Mouse (Mus musculus) hindbrain, embryonic 16.5 days (tissue): Measurements from ENCODE around the gene Arhgef11. TPM values are rescaled to one million over a fixed set of nuclear protein-coding genes. Genes with fewer than 3 reads are reported as not detected.

Experiments used
- ATAC-seq: fragments of 200-750 bp; cut with Nextera tagmentation; 2 replicates; pipeline ENCODE4 v1.8.0; 2017; ENCODE audit warnings: moderate TSS enrichment, moderate library complexity
- H3K27ac ChIP-seq: fragments of 300-500 bp; sonication (generic); 2 replicates; pipeline ENCODE4 v1.5.1; 2014; ENCODE audit warnings: low read depth, mild to moderate bottlenecking, control low read depth, low read length, moderate library complexity
- H3K27me3 ChIP-seq: fragments of 300-500 bp; sonication (generic); replicated peaks from 2 replicates; pipeline ENCODE4 v1.6.1; 2014; ENCODE audit warnings: low read length; ENCODE audit not compliant: control insufficient read depth, insufficient read depth
- H3K36me3 ChIP-seq: fragments of 300-500 bp; sonication (generic); 2 replicates; pipeline ENCODE4 v1.6.1; 2014; ENCODE audit warnings: mild to moderate bottlenecking, low read length, moderate library complexity, mixed read lengths; ENCODE audit not compliant: control insufficient read depth, insufficient read depth
- H3K4me1 ChIP-seq: fragments of 300-500 bp; sonication (generic); 2 replicates; pipeline ENCODE4 v1.6.1; 2014; ENCODE audit warnings: low read depth, low read length; ENCODE audit not compliant: control insufficient read depth, insufficient read depth
- H3K4me2 ChIP-seq: fragments of 300-500 bp; sonication (generic); 2 replicates; pipeline ENCODE4 v1.6.1; 2014; ENCODE audit warnings: mild to moderate bottlenecking, low read length, control low read depth, moderate library complexity
- H3K4me3 ChIP-seq: fragments of 300-500 bp; sonication (generic); 2 replicates; pipeline ENCODE4 v1.5.1; 2014; ENCODE audit warnings: mild to moderate bottlenecking, low read length, control low read depth, moderate library complexity
- H3K9ac ChIP-seq: fragments of 300-500 bp; sonication (generic); 2 replicates; pipeline ENCODE4 v1.6.1; 2014; ENCODE audit warnings: low read depth, mild to moderate bottlenecking, control low read depth, low read length, moderate library complexity
- H3K9me3 ChIP-seq: fragments of 300-500 bp; sonication (generic); 2 replicates; pipeline ENCODE4 v1.6.1; 2014; ENCODE audit warnings: mild to moderate bottlenecking, low read length, moderate library complexity; ENCODE audit not compliant: control insufficient read depth
- WGBS: fragments of 180-500 bp; shearing (Covaris S2); extraction: QIAGEN DNeasy Blood & Tissue Kit; methylation state at CpG from one replicate; pipeline ENCODE4 v1.1.7; 2014; 5-methylcytosine and 5-hydroxymethylcytosine counted together
- polyA plus RNA-seq: library from polyadenylated mRNA; unstranded; fragments of >200 nt; fragmentation: Nextera tagmentation; extraction: Ambion mirVana; gene quantifications from 2 replicates; pipeline ENCODE4 v1.2.1, GENCODE M21; 2015

The Arhgef11 gene
- polyA plus RNA-seq, 1 experiment from 2014 or later = 20.9 TPM

DNA sequence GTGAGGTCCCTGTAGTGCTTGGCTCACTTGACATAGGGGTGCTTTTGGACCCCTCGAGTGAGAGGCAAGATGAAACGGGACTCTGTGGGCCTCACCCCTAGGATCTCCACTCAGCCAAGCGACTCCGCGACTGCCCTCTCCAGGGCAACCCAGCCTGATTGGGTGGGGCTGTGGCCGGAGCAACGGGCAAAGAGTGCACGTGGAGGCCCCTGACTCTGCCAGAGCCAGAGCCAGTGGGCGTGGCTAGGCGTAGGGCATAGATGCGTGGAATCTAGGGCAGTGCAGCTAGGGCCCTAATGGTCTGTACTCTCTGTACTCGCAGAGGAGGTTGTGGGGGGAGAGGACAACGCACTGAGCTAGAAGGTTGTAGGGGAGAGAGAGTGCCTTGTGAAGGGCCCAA is 131.1 kb downstream of the Arhgef11 start, which contains the start of gene Lrrc71:
Gene Lrrc71 (minus strand): TSS at position 195 of the 400 bp plus-strand sequence.
- H3K9me3 ChIP-seq = no peaks in the 10 kb centered on the region
- H3K4me3 ChIP-seq = no peak within 1 kb of the TSS
- no peak within 1 kb of the TSS for H3K9ac ChIP-seq
- no peaks in the 10 kb centered on the region for H3K36me3 ChIP-seq
- H3K27ac ChIP-seq = no peak within 1 kb of the TSS
- no peak within 1 kb of the TSS for H3K4me2 ChIP-seq
- no peaks in the 10 kb centered on the region for H3K27me3 ChIP-seq
- 49% methylated on average over 13 of the region's 13 CpGs for WGBS
- no peak for ATAC-seq
- peaks cover 2% of the 10 kb centered on the region for H3K4me1 ChIP-seq

DNA sequence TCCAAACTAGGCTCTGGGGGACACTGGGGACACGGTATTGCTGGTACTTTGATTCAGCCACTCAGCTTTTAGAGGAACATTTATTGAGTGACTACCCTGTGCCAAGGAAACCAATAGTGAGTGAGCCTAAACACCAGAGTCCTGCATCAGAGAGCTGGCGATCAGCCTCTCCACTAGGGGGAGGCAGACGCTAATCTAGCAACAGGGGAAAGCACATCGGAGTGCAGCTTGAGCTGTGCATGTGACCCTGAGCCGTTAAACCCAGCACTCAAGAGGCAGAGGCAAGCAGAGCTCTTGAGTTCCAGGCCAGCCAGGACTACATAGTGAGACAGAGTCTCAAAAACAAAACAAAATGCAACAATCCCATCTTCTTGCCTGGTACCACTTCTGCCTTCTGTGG is 131.7 kb downstream of the Arhgef11 start:
- H3K4me1 ChIP-seq = peaks cover 2% of the 10 kb centered on the region
- no peak overlapping the region for H3K9ac ChIP-seq
- no peak overlapping the region for H3K27ac ChIP-seq
- H3K9me3 ChIP-seq = no peaks in the 10 kb centered on the region
- no peaks in the 10 kb centered on the region for H3K27me3 ChIP-seq
- no peaks in the 10 kb centered on the region for H3K36me3 ChIP-seq
- 15% methylated on average over 5 of the region's 5 CpGs for WGBS
- ATAC-seq = no peak
- H3K4me3 ChIP-seq = no peak overlapping the region
- no peak overlapping the region for H3K4me2 ChIP-seq

DNA sequence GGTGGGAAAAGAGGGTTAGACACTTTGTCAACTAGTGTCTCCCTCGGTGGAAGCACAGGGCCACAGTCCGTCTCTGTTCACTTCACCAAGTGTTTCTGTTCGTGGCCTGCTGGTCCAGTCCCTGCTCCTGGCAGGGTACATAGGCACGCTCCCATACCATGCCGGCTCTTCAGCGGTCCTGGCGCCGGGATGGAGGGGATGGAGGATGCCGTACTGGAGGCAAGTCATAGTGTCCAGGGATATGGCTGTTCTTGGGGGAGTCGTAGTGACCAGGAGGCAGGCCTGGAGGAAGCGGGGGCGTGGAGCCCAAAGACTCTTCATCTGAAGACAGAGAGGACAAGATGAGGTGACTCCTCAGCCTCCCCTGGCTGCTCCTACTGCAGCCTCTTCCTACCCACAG is 132.6 kb downstream of the Arhgef11 start:
- H3K27me3 ChIP-seq = 0 out of 2 replicates have a peak, but pooled peaks cover under 1% of the 10 kb centered on the region
- peaks cover 2% of the 10 kb centered on the region for H3K4me1 ChIP-seq
- H3K4me2 ChIP-seq = no peak overlapping the region
- 88% methylated on average over 12 of the region's 12 CpGs for WGBS
- no peak overlapping the region for H3K9ac ChIP-seq
- H3K27ac ChIP-seq = no peak overlapping the region
- ATAC-seq = no peak
- no peaks in the 10 kb centered on the region for H3K9me3 ChIP-seq
- H3K4me3 ChIP-seq = no peak overlapping the region
- no peaks in the 10 kb centered on the region for H3K36me3 ChIP-seq

DNA sequence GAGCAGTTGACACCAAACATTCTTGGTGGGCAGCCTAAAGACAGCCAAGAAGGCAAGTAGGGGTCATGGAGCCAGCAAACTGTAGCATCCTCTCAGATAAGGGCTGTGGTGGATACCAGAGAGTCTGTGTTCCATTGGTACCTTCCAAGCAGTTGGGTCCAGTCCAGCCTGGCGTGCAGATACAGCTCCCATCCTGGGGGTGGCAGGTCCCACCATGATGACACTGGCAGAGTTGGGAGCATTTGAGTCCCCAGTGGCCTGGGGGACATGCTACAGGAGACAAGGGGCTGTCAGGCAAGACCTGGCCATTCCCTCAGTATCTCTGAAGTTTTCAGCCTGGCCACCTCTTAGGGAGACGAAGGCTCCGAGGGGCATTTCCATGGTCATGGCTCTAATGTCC is 135.2 kb downstream of the Arhgef11 start:
- WGBS = 82% methylated on average over 3 of the region's 3 CpGs
- ATAC-seq = no peak
- Histone ChIP-seq H3K27me3 (peaks cover 5% of the 10 kb centered on the region; the same call in 1 of the 2 replicates), H3K4me3 (no peak overlapping the region), H3K27ac (no peak overlapping the region), H3K9me3 (no peaks in the 10 kb centered on the region), H3K9ac (no peak overlapping the region), H3K4me1 (peaks cover 3% of the 10 kb centered on the region), H3K36me3 (no peaks in the 10 kb centered on the region), H3K4me2 (no peak overlapping the region)

DNA sequence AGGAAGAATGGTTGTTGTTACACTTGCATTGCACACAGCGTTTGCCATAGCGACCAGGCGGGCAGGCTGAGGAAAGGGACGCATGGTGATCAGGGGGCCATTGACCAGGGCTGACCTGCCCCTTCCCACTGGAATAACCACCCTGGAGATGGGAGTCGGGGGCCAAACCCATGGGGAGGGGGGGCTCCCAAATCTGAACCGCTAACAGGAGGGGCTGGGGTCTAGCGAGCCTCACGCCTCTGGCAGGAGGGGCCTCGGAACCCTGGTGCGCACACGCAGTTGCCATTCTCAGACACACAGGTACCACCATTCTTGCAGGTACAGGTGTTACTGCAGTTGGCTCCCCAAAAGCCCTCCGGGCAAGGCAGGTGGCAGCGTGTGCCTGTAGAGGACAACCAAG is 136.5 kb downstream of the Arhgef11 start:
- H3K27ac ChIP-seq = no peak overlapping the region
- H3K36me3 ChIP-seq = no peaks in the 10 kb centered on the region
- H3K4me2 ChIP-seq = no peak overlapping the region
- no peak for ATAC-seq
- H3K4me1 ChIP-seq = peaks cover 3% of the 10 kb centered on the region
- H3K9ac ChIP-seq = no peak overlapping the region
- H3K4me3 ChIP-seq = no peak overlapping the region
- WGBS = 80% methylated on average over 13 of the region's 13 CpGs
- no peaks in the 10 kb centered on the region for H3K9me3 ChIP-seq
- peaks cover 5% of the 10 kb centered on the region; the same call in 1 of the 2 replicates for H3K27me3 ChIP-seq

DNA sequence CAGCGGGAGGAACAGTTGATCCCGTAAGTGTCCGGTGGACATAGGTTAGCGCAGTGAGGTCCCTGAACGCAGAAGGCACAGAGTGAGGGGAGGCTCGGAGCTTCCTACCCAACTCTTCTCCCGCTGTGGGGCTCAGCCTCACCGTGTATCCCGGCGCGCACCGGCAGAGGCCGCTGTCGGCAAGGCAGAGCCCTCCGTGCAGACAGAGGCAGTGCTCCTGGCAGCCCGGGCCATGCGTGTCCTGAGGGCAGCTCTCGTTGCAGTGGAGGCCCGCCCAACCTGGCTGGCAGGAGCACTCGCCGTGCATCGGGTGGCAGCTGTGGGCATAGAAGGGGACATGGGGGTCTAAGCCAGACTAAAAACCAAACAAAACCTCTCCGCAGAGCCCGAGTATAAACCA is 138.6 kb downstream of the Arhgef11 start:
- H3K9me3 ChIP-seq = no peaks in the 10 kb centered on the region
- H3K4me2 ChIP-seq = peak overlapping the region; percentile 53
- H3K27ac ChIP-seq = no peak overlapping the region
- H3K4me1 ChIP-seq = peaks cover 3% of the 10 kb centered on the region
- peak overlapping the region; percentile 35 for H3K4me3 ChIP-seq
- WGBS = 3% methylated on average over 24 of the region's 24 CpGs
- peaks cover 5% of the 10 kb centered on the region; the same call in 1 of the 2 replicates for H3K27me3 ChIP-seq
- H3K36me3 ChIP-seq = no peaks in the 10 kb centered on the region
- peak overlapping the region; percentile 45 for H3K9ac ChIP-seq
- peak; percentile 89 for ATAC-seq

DNA sequence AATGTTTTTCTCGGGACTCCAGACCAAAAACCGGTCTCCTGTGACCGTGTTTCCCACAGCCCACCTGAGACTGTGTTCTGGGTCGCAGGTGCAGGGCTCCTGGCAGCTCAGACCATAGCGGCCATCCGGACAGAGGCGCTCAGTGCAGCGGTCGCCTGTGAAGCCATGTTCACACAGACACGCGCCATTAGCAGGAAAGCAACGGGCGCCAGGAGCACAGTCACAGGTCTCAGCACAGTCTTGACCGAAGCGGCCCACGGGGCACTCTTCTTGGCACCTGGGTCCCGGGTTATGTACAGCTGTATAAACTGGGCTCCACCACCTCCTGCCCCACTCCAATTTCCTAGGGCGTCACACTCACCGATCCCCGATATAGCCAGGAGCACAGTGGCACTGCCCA is 139.1 kb downstream of the Arhgef11 start:
- Histone ChIP-seq H3K4me3 (peak overlapping the region; percentile 35), H3K27ac (no peak overlapping the region), H3K9me3 (no peaks in the 10 kb centered on the region), H3K9ac (peak overlapping the region; percentile 45), H3K4me2 (peak overlapping the region; percentile 53), H3K4me1 (peaks cover 3% of the 10 kb centered on the region), H3K27me3 (peaks cover 5% of the 10 kb centered on the region; the same call in 1 of the 2 replicates), H3K36me3 (no peaks in the 10 kb centered on the region)
- WGBS = 54% methylated on average over 20 of the region's 20 CpGs
- peak; percentile 37 for ATAC-seq

DNA sequence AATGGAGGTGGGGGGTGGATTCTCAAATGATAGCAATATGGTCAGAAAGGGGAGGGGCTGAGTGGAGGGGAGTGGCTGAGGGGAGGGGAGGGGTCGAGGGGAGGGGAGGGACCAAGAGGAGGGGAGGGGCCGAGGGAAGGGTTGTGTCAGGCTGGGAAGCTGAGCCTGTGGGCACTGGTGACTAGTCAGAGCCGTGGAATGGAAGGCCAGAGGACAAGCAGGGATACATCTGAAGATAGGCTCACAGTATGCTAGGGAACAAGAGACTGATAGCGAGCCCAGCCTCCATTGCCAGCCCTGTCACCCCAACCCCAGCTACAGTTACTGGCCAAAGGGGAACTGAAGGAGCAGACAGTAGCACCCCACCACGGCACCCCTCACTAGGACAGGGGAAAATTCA is 141.3 kb downstream of the Arhgef11 start:
- no peak for ATAC-seq
- no peak overlapping the region for H3K4me2 ChIP-seq
- H3K9me3 ChIP-seq = no peaks in the 10 kb centered on the region
- H3K9ac ChIP-seq = no peak overlapping the region
- no peak overlapping the region for H3K4me3 ChIP-seq
- WGBS = 50% methylated on average over 5 of the region's 5 CpGs
- peaks cover 5% of the 10 kb centered on the region; the same call in 1 of the 2 replicates for H3K27me3 ChIP-seq
- no peak overlapping the region for H3K27ac ChIP-seq
- H3K36me3 ChIP-seq = no peaks in the 10 kb centered on the region
- peaks cover 3% of the 10 kb centered on the region for H3K4me1 ChIP-seq

DNA sequence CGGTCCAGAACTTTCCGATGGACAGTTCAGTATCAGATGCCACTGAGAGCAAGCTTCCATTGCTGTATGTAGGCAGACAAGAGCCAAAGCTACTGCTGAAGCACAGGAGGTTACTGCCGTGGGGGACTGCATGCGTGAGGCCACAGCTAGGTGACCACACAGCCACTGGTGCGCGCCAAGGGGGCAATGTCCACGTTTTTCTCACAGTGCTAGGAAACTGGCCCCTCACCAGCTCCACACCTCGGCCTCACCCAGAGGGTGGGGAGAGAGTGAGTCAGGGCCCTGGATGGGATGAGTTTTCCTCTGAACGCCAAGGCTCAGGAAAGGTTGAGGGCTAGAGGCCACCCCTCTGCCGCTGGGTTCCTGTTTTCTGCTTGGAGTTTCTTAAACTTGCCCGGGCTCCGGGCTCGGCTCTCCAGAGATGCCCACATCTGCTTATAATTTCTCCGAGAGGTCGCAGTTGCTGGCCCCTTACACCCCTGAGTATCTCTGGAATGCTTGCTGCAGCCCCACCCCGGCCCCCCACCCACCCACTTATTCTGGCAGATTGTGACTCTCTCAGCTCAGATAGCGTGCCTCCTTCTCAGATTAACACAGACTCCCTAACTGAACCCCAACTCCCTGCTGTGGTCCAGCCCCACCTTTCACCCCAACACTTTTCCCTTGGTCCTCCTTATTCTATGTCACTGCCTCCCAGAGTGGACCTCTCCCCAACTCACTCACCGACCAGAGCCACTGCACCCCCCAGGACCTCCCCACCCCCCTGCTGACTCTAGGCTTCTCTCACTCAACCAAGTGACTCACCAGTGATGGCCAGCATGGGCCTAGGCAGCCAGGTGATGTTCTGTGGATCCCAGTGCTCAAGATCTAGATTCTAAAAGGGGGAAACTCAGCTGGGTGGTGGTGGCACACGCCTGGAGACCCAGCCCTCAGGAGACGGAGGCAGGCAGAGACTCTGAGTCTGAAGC is 144.3 kb downstream of the Arhgef11 start:
- no peaks in the 10 kb centered on the region for H3K9me3 ChIP-seq
- H3K9ac ChIP-seq = no peak overlapping the region
- 76% methylated on average over 20 of the region's 20 CpGs for WGBS
- H3K4me1 ChIP-seq = peaks cover 6% of the 10 kb centered on the region; the same call in 1 of the 2 replicates
- H3K4me3 ChIP-seq = no peak overlapping the region
- peaks cover 5% of the 10 kb centered on the region for H3K27me3 ChIP-seq
- no peak for ATAC-seq
- H3K4me2 ChIP-seq = no peak overlapping the region
- H3K36me3 ChIP-seq = no peaks in the 10 kb centered on the region
- no peak overlapping the region for H3K27ac ChIP-seq
